Mouse (Mus musculus) c-Kit-negative CD71-positive TER-119-positive erythroid progenitor cells, embryonic 14.5 days (primary cell): ENCODE results near the gene Psmc5.
A peak's percentile ranks its signal among the peaks of the same experiment; 100 is the strongest.
"Not testable (repeated sequence)": the region's sequence is repeated elsewhere in the genome, so short reads cannot be mapped to it uniquely, and the experiment has no call there.

Experiments
- DNase-seq: peaks from one replicate; pipeline ENCODE4 v3.0.0-alpha.2; 2013; ENCODE audit warnings: low read depth, low spot score

Gene Psmc5

GRCm38 (mm10) chr11:106255685-106256451, at the start of gene Psmc5, which contains the start of gene Ftsj3:
Gene Psmc5, plus strand, starts transcription at chr11:106256154.
Gene Ftsj3, minus strand, starts transcription at chr11:106256079.
- DNase-seq = peak; percentile 97

GRCm38 (mm10) chr11:106212771-106213170, 43.2 kb upstream of the Psmc5 start:
- DNase-seq = no peak

- DNase-seq = no peak
Measured at GRCm38 (mm10) chr11:106214856-106215255, 41.1 kb upstream of the Psmc5 start.

- DNase-seq = peak; percentile 21
Measured at GRCm38 (mm10) chr11:106215450-106215859, 40.5 kb upstream of the Psmc5 start.

GRCm38 (mm10) chr11:106215927-106216729, 39.8 kb upstream of the Psmc5 start, which contains the start of gene Ccdc47:
Gene Ccdc47, minus strand, starts transcription at chr11:106216344.
- DNase-seq = peak; percentile 97

DNA sequence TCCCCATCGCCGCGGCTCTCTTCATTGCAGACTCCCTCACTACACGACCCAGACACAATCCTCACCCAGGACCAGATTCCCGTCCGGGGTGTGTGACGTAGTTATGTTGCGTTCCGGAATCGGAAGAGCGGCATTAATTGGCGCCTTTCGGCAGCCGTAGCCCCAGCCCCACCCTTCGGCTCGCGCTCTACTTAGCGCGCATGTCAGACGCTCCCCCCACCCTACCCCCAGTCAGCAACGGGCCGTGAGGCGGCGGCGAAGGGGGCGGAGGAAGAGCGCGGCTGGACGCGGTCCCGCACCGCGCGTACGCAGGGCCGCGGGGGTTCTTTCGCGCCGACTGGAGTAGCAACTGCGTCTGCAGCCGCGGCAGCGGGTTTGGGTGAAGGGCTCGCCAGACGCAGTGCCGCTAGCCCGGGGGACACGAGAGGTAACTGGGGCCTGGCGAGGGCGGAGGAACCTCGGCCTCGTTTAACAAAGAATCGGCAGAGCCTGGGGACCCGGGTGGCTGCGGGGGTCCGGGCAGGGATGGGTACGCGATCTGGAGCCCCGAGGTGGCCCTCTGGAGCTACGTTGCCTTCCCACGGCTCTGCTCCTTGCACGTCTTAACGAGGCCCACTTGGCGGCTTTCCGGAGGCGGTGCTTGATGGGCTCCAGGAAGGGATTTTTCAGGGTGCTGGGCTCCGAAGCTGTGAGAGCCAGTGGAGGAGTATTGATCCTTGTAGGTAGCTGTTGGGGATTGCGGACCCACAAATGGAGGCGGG, 39.0 kb upstream of the Psmc5 start, which contains the start of gene Ddx42:
Gene Ddx42 (plus strand): TSS at position 197 of the 761 bp plus-strand sequence.
- peak; percentile 90 for DNase-seq

DNA sequence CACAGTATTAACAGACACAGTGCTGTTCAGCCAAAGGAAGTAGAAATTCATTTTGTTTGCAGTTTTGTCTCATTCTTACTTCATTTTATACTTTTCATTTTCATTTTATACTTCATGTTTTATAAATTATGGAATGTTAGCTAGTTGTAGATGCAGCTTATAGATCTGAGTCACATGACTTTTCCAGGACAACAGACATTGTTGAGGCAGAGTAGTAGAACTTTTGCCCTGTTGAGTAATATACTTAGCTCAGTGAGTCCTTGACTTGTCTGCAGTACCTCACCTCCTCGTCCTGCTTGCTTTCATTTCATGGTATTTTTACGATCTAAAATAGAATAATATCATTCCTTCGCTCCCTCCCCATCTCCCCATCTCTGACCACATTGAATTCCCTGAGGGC, 35.4 kb upstream of the Psmc5 start:
- no peak for DNase-seq

GRCm38 (mm10) chr11:106233978-106234377, 22.0 kb upstream of the Psmc5 start:
- DNase-seq = not testable (repeated sequence)

DNA sequence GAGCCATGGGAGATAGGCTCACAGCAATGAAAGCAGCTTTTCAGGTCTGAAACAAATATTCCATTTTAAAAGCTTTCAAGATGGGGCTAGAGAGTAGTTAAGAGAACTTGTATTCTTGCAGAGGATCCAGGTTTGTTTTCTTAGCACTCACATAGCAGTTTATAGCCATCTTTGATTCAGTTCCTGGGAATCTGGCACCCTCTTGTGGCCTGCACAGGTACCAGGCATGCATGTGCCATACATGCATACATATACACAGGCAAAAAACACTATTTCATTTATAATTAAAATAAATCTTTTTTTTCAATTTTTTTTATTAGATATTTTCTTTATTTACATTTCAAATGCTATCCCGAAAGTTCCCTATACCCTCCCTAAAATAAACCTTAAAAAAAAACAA, 9.1 kb upstream of the Psmc5 start:
- DNase-seq = no peak

DNA sequence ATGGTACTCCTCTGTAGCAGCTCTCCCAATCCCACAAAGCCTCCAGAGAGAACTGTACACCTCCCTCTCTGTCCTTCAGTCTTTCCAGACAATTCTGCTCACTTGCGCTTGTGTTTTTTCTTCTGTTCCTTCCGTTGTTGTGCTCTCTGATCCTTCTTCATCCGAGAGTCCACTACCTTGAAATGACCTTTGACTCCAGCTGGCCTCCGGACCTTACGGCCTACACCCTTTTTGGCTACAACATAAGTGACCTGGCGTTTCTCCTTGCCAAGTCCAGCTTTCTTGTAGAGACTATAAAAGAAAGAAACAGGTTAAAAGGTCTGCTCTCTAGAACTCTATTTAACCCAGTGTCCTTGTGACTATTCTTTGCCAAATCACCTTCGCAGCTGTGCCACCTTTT, 6.6 kb upstream of the Psmc5 start:
- no peak for DNase-seq

DNA sequence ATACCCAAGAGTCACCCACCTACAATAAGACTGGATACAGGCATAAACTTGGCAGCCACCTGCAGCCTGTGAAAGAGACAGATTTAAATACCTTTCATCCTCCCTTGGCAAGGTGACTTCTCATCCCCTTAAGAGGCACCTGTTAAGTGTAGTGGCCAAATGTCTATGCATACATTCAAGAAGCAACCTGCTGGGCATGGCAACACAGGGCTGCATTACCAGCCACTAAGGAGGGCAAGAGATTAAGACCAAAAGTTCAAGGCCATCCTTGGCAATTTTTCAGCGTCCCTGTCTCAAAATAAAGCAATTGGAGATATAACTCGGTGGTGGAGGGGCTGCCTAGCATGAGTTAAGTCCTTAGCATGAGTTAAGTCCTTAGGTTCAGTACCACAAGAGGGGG, 1.2 kb upstream of the Psmc5 start:
- DNase-seq = no peak

GRCm38 (mm10) chr11:106255174-106255573, 780 bp upstream of the Psmc5 start:
- DNase-seq = no peak

DNA sequence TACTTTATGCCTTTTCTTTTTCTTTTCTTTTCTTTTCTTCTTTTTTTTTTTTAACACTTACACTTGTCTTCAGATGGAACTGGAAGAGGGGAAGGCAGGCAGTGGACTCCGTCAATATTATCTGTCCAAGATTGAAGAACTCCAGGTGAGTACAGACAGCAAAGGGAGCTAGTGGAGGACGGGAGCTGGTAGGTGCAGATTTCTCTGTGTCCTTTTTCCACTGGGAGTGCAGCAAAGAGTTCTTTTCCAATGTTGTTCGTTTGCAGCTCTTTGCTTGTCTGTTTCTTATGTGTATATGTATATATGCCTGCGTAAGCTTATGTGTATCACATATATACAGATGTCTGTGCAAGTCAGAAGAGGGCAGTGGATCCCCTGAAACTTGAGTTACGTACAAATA, 821 bp downstream of the Psmc5 start:
- DNase-seq = no peak

DNA sequence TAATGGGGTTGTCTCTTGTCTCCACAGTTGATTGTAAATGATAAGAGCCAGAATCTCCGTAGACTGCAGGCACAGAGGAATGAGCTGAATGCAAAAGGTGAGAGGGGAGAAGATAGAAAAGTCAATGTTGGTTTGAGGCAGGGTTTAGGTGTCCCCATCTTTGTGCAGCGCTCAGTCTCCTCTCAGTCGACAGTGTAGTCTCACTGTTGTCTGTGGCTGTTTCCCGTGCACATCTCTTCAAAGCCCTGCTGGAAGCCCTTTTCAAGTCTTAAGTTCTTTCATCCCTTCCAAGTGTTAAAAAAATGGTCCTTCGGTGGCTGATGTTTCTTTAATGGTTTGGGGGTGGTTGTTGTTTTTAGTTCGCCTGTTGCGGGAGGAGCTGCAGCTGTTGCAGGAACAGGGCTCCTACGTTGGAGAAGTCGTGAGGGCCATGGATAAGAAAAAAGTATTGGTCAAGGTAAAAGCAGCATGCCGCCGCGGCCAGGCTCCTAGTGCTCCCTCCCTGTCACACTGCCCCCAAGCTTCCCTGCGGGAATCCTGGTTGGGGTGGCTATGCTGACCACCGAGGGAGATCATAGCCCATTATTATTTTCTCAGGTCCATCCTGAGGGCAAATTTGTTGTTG, 5.0 kb downstream of the Psmc5 start:
- DNase-seq = no peak

GRCm38 (mm10) chr11:106263963-106264362, 8.0 kb downstream of the Psmc5 start:
- DNase-seq = no peak

DNA sequence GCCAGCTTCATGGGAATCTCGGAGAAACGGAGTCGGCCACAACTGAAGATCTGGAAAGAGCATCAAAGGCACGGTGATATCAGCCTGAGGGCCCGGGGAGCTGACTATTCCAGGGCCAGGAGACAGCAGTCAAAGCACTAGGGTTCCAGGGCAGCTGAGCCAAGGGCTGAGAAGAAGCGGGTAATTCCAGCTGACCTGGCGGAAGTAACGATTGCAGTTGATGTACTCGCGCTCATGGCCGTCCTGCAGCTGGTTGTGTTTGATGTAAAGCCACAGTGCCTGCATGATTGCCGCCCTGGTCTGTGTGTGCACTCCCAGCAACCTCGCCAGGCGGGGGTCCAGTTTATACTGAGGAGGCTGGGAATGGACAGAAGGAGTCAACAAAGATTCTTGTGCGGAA, 9.0 kb downstream of the Psmc5 start:
- no peak for DNase-seq

GRCm38 (mm10) chr11:106265570-106265969, 9.6 kb downstream of the Psmc5 start:
- DNase-seq = no peak

GRCm38 (mm10) chr11:106266431-106266830, 10.5 kb downstream of the Psmc5 start:
- no peak for DNase-seq

GRCm38 (mm10) chr11:106267311-106267852, 11.4 kb downstream of the Psmc5 start:
- DNase-seq = no peak

GRCm38 (mm10) chr11:106267871-106268270, 11.9 kb downstream of the Psmc5 start:
- no peak for DNase-seq
